Mouse (Mus musculus): ENCODE data around the gene Zfp689. TPM values are rescaled to one million over a fixed set of nuclear protein-coding genes. Genes with fewer than 3 reads are reported as not detected.
A peak's percentile ranks its signal among the peaks of the same experiment; 100 is the strongest.
"Not testable (repeated sequence)": the region's sequence is repeated elsewhere in the genome, so short reads cannot be mapped to it uniquely, and the experiment has no call there.

Zfp689 gene
- polyA plus RNA-seq, 1 experiment from 2014 or later = 2.2 TPM

DNA sequence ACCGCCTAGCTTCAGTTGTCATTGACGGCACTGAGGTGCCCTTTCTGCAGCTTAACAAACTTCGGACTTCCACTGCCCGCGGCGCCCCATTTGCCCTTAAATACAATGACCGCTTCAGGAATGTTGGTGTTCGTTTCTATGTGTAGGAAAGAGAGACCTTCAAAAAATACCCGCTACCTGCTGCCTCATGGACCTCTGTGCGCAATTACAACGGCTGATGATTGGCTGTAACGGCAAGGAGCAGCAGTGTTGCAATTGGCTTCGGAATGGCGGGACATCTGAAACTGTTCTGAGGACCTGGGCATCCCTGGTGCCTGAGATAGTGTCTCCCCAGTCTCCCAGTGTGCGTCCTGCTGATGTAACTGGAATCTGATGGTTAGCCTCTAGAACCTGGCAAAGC, 26.7 kb downstream of the Zfp689 start:
- Histone ChIP-seq H3K36me3 (ENCODE audit: control insufficient read depth, insufficient read depth) (peaks cover 14% of the 10 kb centered on the region; the same call in 1 of the 2 replicates), H3K9ac (ENCODE audit: low read depth, low read length) (no peak overlapping the region), H3K4me2 (replicated peaks; ENCODE audit: low read depth) (peak overlapping the region; percentile 81), H3K27ac (ENCODE audit: low read depth, low read length) (no peak overlapping the region), H3K9me3 (ENCODE audit: control insufficient read depth) (no peaks in the 10 kb centered on the region), H3K4me3 (ENCODE audit: low read depth, low read length) (peak overlapping the region; percentile 86), H3K27me3 (replicated peaks; ENCODE audit: control insufficient read depth, insufficient read depth, low read length) (no peaks in the 10 kb centered on the region), H3K4me1 (replicated peaks; ENCODE audit: control insufficient read depth, insufficient read depth, low read length) (peaks cover 5% of the 10 kb centered on the region; the same call in 1 of the 2 replicates)
- 2% methylated on average over 15 of the region's 15 CpGs for WGBS
- TF ChIP-seq CTCF (IDR thresholded peaks at IDR 0.05; ENCODE audit: low read depth) = no peak
- ATAC-seq = peak; percentile 44

DNA sequence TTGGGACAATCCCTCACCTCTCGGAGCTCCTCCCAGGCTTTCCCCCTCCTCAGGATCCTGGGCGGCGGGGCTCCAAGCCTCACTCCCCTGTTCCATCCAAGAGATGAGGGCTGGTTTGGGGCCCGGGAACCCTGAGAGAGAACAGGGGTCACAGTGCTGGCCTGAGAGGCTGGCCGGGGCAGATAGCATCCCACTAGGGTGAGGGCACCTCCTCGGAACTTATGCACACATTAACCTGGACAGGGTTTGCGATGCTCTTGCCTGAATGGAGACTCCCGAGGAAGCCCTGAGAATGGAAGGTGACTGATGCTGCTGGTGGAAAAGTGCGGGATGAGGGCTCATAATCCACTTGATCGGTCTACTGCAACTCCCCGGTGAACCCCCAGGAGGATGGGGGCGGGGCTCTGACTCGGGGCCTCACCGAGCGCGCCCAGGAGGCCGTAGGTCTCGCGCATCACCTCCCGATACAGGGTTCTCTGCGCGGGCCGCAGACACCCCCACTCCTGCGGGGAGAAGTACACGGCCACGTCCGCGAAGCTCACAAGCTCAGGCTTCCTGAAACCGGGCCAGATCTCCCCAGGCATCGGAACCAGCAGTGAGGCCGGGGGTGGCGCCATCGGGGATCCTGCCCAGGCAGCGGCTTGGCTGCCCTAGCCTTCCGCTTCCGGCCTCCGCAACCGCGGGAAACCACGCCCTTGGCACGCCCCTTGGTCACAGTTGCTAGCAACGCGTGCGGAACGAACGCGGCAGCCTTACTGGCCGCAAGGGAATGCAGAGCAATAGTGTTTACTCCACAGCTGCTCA, 27.4 kb downstream of the Zfp689 start, which contains the start of gene Zfp688:
Gene Zfp688, minus strand, starts transcription at position 681 of the 804 bp plus-strand sequence.
- no peak within 1 kb of the TSS for H3K27ac ChIP-seq (ENCODE audit: low read depth, low read length)
- peak within 1 kb of the TSS; percentile 86 for H3K4me3 ChIP-seq (ENCODE audit: low read depth, low read length)
- peak within 1 kb of the TSS; percentile 71 for H3K9ac ChIP-seq (ENCODE audit: low read depth, low read length)
- peaks cover 5% of the 10 kb centered on the region; the same call in 1 of the 2 replicates for H3K4me1 ChIP-seq (replicated peaks; ENCODE audit: control insufficient read depth, insufficient read depth, low read length)
- peak within 1 kb of the TSS; percentile 81 for H3K4me2 ChIP-seq (replicated peaks; ENCODE audit: low read depth)
- no peaks in the 10 kb centered on the region for H3K9me3 ChIP-seq (ENCODE audit: control insufficient read depth)
- ATAC-seq = peak; percentile 91
- H3K36me3 ChIP-seq (ENCODE audit: control insufficient read depth, insufficient read depth) = peaks cover 14% of the 10 kb centered on the region; the same call in 1 of the 2 replicates
- 1% methylated on average over 46 of the region's 48 CpGs for WGBS
- TF ChIP-seq CTCF (IDR thresholded peaks at IDR 0.05; ENCODE audit: low read depth) = peak; percentile 58
- H3K27me3 ChIP-seq (replicated peaks; ENCODE audit: control insufficient read depth, insufficient read depth, low read length) = no peaks in the 10 kb centered on the region

DNA sequence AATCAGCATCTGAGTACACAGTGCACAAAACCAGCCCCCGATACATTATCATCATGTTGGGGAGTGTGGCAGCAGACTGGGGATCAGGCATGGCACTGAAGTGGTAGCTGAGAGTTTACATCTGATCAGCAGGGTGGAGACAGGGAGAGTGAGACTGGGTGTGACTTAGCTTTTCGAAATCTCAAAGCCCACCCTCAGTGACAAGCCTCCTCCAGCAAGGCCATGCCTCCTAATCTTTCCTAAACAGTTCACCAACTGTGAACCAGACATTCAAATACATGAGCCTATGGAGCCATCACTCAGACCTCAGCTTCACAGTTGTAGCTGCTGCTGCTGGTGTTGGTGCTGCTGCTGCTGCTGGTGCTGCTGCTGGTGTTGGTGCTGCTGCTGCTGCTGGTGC, 37.5 kb downstream of the Zfp689 start:
- no peak overlapping the region for H3K9ac ChIP-seq (ENCODE audit: low read depth, low read length)
- no peak for TF ChIP-seq CTCF (IDR thresholded peaks at IDR 0.05; ENCODE audit: low read depth)
- ATAC-seq = no peak
- H3K4me2 ChIP-seq (replicated peaks; ENCODE audit: low read depth) = no peak overlapping the region
- no peaks in the 10 kb centered on the region for H3K9me3 ChIP-seq (ENCODE audit: control insufficient read depth)
- 72% methylated on average over 2 of the region's 2 CpGs for WGBS
- no peaks in the 10 kb centered on the region for H3K4me1 ChIP-seq (replicated peaks; ENCODE audit: control insufficient read depth, insufficient read depth, low read length)
- H3K27me3 ChIP-seq (replicated peaks; ENCODE audit: control insufficient read depth, insufficient read depth, low read length) = no peaks in the 10 kb centered on the region
- H3K36me3 ChIP-seq (ENCODE audit: control insufficient read depth, insufficient read depth) = no peaks in the 10 kb centered on the region
- H3K4me3 ChIP-seq (ENCODE audit: low read depth, low read length) = no peak overlapping the region
- H3K27ac ChIP-seq (ENCODE audit: low read depth, low read length) = no peak overlapping the region

DNA sequence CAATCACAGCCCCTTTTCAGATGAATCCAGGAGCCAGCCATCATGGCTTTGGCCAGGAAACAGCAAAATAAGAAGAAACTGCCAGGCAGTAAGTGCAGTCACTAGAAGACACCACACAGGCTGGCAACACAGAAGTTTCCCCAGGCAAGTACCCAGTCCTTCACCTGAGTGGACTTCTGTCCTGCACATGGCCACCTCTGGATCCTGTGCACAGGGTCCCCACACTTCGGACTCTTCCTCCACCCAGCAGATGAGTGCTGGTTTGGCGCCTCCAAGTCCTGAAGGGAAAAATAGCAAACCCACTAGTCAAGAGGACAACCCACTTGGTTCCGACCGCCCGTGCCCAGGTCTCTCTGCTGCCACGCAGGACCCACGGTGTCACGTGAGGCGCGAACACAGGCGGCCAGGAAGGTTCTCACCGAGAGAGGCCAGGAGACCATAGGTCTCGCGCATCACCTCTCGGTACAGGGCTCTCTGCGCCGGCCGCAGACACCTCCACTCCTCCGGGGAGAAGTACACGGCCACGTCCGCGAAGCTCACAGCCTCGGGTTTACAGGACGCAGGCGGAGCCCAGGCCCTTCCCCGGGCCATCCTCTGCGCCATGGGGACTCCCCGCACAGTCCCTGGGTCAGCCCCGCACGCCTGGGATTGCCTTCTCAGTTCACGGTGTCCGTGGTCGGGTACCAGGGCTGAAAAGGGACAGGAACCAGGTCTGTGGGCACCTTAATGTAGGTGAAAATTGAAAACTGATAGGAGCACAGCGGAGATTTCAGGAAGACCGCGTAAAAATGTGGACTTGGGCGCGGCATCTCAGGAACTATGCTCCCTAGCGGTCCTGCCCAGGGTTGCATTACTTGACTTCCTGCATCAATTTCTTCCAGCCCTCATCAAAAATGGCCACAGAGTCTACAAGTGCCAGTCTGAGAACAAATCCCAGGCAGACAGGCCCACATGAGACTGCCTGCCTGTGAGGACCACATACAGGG, 42.7 kb downstream of the Zfp689 start, which contains the start of gene Zfp764:
Gene Zfp764, minus strand, starts transcription at position 821 of the 986 bp plus-strand sequence.
- not testable (repeated sequence) for H3K27me3 ChIP-seq (replicated peaks; ENCODE audit: control insufficient read depth, insufficient read depth, low read length); H3K36me3 ChIP-seq (ENCODE audit: control insufficient read depth, insufficient read depth); H3K4me1 ChIP-seq (replicated peaks; ENCODE audit: control insufficient read depth, insufficient read depth, low read length); H3K9me3 ChIP-seq (ENCODE audit: control insufficient read depth)
- TF ChIP-seq CTCF (IDR thresholded peaks at IDR 0.05; ENCODE audit: low read depth) = peak; percentile 89
- peak within 1 kb of the TSS; percentile 46; the same call in 1 of the 2 replicates for H3K27ac ChIP-seq (ENCODE audit: low read depth, low read length)
- H3K9ac ChIP-seq (ENCODE audit: low read depth, low read length) = peak within 1 kb of the TSS; percentile 74
- peak; percentile 85 for ATAC-seq
- peak within 1 kb of the TSS; percentile 75 for H3K4me2 ChIP-seq (replicated peaks; ENCODE audit: low read depth)
- WGBS = 4% methylated on average over 40 of the region's 40 CpGs
- peak within 1 kb of the TSS; percentile 52 for H3K4me3 ChIP-seq (ENCODE audit: low read depth, low read length)

DNA sequence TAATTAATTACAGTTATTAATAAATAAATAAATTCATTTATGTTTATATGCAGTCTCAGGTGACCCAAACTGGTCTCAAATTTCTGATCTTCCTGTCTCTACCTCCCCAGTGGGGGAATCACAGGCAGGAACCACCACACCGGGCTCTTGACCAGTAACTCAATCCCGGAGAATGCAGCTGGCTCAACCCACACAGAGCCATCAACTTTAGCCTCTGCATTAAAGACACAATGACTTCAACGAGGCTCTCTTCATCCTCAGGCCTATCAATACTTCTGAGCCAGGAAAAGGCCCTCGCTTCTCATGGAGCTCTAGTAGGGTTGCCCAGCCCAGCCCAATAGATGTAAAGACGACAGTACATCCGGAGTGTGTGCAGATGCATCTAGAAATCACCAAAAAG, 44.9 kb downstream of the Zfp689 start:
- not testable (repeated sequence) for H3K9me3 ChIP-seq (ENCODE audit: control insufficient read depth); H3K9ac ChIP-seq (ENCODE audit: low read depth, low read length); H3K27me3 ChIP-seq (replicated peaks; ENCODE audit: control insufficient read depth, insufficient read depth, low read length); H3K4me1 ChIP-seq (replicated peaks; ENCODE audit: control insufficient read depth, insufficient read depth, low read length); H3K36me3 ChIP-seq (ENCODE audit: control insufficient read depth, insufficient read depth); H3K4me3 ChIP-seq (ENCODE audit: low read depth, low read length); ATAC-seq; H3K27ac ChIP-seq (ENCODE audit: low read depth, low read length); H3K4me2 ChIP-seq (replicated peaks; ENCODE audit: low read depth)
- WGBS = 96% methylated on average over 6 of the region's 6 CpGs

DNA sequence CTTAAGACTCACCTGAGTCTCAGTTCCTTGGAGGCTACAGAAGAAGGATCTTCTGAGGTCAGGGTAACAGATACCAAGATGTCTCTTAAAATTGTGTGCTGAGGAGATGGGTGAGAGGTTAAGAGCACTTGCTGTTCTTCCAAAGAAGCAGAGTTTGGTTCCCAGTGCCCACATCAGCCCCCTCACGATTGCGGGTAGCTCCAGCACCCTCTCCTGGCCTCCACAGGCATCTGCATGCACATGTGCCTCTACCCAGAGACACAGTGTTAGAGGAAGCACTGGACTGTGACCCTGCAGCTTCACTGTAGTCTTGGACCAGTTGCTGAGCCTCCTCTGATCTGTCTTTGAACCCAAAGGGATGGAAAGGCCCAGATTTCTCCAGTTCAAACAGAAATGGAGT, 46.0 kb downstream of the Zfp689 start:
- H3K4me3 ChIP-seq (ENCODE audit: low read depth, low read length) = no peak overlapping the region
- TF ChIP-seq CTCF (IDR thresholded peaks at IDR 0.05; ENCODE audit: low read depth) = peak; percentile 50
- no peaks in the 10 kb centered on the region for H3K4me1 ChIP-seq (replicated peaks; ENCODE audit: control insufficient read depth, insufficient read depth, low read length)
- H3K9me3 ChIP-seq (ENCODE audit: control insufficient read depth) = no peaks in the 10 kb centered on the region
- no peak for ATAC-seq
- no peak overlapping the region for H3K27ac ChIP-seq (ENCODE audit: low read depth, low read length)
- 45% methylated on average over 2 of the region's 2 CpGs for WGBS
- no peaks in the 10 kb centered on the region for H3K27me3 ChIP-seq (replicated peaks; ENCODE audit: control insufficient read depth, insufficient read depth, low read length)
- H3K4me2 ChIP-seq (replicated peaks; ENCODE audit: low read depth) = no peak overlapping the region
- no peaks in the 10 kb centered on the region; the same call in 1 of the 2 replicates for H3K36me3 ChIP-seq (ENCODE audit: control insufficient read depth, insufficient read depth)
- no peak overlapping the region for H3K9ac ChIP-seq (ENCODE audit: low read depth, low read length)
